Mouse (Mus musculus): Measurements from ENCODE around the gene Pdzd2. TPM values are rescaled to one million over a fixed set of nuclear protein-coding genes. Genes with fewer than 3 reads are reported as not detected.

Gene Pdzd2
- polyA plus RNA-seq (2015; fragmentation: Nextera tagmentation; extraction: Ambion mirVana): 33.2 and 43.2 TPM in 2 replicates

DNA sequence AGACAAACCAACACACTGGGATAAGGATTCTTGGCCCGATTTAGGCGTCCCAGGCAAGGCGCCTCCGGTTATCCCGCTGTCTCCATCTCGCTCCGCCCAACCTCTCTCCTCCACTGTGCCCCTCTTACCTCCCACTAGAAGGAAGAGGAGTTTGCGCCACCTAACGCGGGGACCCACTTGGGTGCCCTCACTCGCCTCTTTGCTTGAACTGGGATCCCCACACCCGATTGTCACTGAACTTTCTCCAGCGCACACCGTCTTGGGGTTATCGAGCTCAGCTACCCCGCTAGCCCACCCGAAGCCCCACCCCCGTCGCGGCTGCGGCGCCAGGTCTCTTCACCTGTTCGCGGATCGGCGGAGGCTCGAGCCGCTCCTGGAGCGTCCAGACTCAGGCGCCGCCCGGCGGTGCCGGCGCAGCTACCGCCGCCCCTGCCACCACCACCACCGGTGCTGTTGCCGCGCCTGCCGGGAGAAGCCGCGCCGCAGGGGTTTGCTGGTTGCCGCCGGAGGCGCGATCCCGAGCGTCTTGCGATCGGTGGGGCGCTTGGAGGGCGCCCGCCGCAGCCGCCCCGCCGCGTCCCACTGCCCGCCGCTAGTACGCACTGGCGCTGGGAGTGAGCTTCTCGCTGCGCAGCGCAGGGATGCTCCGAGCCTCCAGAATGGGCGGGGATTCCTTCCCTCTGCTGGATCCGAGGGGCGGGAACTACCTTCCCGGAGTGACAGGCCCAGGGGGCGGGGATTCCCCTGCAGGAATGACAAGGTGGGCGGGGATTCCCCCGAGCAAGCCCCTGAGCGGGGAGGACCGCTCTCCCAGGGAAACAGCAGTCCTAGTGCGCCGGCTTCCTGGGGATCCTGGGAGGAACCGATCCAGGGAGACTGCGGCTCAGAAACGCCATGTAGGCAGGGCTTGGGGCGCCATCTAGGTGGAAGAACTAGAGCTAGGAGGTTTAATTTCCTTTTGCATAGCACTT is at the start of gene Pdzd2:
Gene Pdzd2, minus strand, starts transcription at position 648 of the 971 bp plus-strand sequence.
- peak; percentile 98 for ATAC-seq (ENCODE audit: low read depth)
- H3K36me3 ChIP-seq (ENCODE audit: control insufficient read depth, insufficient read depth, low read length): no peaks in the 10 kb centered on the region
- H3K4me1 ChIP-seq (replicated peaks; ENCODE audit: control insufficient read depth, insufficient read depth, low read length): peaks cover 12% of the 10 kb centered on the region
- H3K4me2 ChIP-seq (ENCODE audit: low read depth, low read length): peak within 1 kb of the TSS; percentile 94
- peak within 1 kb of the TSS; percentile 57 for H3K9ac ChIP-seq (ENCODE audit: low read length)
- H3K27me3 ChIP-seq (ENCODE audit: control insufficient read depth, insufficient read depth, low read depth, low read length): peaks cover 19% of the 10 kb centered on the region
- no peaks in the 10 kb centered on the region for H3K9me3 ChIP-seq (ENCODE audit: control insufficient read depth, low read length)
- WGBS: under 1% methylated on average over 68 of the region's 83 CpGs
- H3K27ac ChIP-seq (ENCODE audit: low read length): no peak within 1 kb of the TSS
- peak within 1 kb of the TSS; percentile 62 for H3K4me3 ChIP-seq (ENCODE audit: low read length)

DNA sequence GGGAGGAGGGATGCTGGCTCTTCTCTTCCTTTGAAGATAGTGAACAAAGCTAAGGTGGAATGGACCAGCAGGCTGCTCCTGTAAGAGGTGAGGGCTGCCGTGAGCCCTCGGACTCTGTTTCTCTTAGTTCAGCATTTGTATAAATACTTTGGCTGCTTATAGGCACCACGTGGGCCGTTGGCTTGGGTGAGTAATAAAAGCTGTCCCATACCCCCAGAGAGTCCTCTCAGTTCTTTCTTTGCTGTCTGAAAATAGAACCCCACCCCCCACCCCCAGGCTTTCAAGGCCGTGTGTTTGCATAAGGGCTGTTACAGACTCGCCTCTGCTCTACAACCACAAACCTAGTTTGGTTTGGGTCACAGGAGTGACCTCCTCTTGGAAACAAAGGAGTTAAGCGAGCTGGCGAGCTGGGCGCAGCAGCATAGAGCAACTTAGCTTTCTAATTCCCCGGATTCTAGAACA is 49.7 kb upstream of the Pdzd2 start:
- Histone ChIP-seq H3K27me3 (ENCODE audit: control insufficient read depth, insufficient read depth, low read depth, low read length) (no peaks in the 10 kb centered on the region), H3K4me2 (ENCODE audit: low read depth, low read length) (peak overlapping the region; percentile 41), H3K36me3 (ENCODE audit: control insufficient read depth, insufficient read depth, low read length) (no peaks in the 10 kb centered on the region), H3K9ac (ENCODE audit: low read length) (peak overlapping the region; percentile 40; the same call in 1 of the 2 replicates), H3K9me3 (ENCODE audit: control insufficient read depth, low read length) (no peaks in the 10 kb centered on the region), H3K4me1 (replicated peaks; ENCODE audit: control insufficient read depth, insufficient read depth, low read length) (peaks cover 5% of the 10 kb centered on the region; the same call in 1 of the 2 replicates), H3K4me3 (ENCODE audit: low read length) (no peak overlapping the region), H3K27ac (ENCODE audit: low read length) (no peak overlapping the region)
- peak; percentile 73 for ATAC-seq (ENCODE audit: low read depth)
- WGBS: 14% methylated on average over 10 of the region's 10 CpGs

DNA sequence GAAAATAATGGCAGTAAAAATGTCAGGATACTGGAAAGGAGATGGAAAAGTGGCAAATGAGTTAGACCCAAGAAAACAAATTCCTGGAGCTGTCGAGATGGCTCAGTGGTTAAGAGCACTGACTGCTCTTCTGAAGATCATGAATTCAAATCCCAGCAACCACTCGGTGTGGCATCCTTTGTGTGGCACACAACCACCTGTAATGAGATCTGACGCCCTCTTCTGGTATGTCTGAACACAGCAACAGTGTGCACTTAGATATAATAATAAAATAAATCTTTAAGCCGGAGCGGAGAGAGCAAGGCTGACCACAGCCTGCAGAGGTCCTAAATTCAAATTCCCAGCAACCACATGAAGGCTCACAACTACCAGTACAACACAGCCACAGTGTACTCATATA is 48.8 kb upstream of the Pdzd2 start:
- no peaks in the 10 kb centered on the region for H3K36me3 ChIP-seq (ENCODE audit: control insufficient read depth, insufficient read depth, low read length)
- H3K4me2 ChIP-seq (ENCODE audit: low read depth, low read length): no peak overlapping the region
- peaks cover 5% of the 10 kb centered on the region; the same call in 1 of the 2 replicates for H3K4me1 ChIP-seq (replicated peaks; ENCODE audit: control insufficient read depth, insufficient read depth, low read length)
- ATAC-seq (ENCODE audit: low read depth): no peak
- H3K27ac ChIP-seq (ENCODE audit: low read length): no peak overlapping the region
- H3K27me3 ChIP-seq (ENCODE audit: control insufficient read depth, insufficient read depth, low read depth, low read length): no peaks in the 10 kb centered on the region
- H3K4me3 ChIP-seq (ENCODE audit: low read length): no peak overlapping the region
- no peaks in the 10 kb centered on the region for H3K9me3 ChIP-seq (ENCODE audit: control insufficient read depth, low read length)
- 74% methylated on average over 5 of the region's 5 CpGs for WGBS
- H3K9ac ChIP-seq (ENCODE audit: low read length): no peak overlapping the region

DNA sequence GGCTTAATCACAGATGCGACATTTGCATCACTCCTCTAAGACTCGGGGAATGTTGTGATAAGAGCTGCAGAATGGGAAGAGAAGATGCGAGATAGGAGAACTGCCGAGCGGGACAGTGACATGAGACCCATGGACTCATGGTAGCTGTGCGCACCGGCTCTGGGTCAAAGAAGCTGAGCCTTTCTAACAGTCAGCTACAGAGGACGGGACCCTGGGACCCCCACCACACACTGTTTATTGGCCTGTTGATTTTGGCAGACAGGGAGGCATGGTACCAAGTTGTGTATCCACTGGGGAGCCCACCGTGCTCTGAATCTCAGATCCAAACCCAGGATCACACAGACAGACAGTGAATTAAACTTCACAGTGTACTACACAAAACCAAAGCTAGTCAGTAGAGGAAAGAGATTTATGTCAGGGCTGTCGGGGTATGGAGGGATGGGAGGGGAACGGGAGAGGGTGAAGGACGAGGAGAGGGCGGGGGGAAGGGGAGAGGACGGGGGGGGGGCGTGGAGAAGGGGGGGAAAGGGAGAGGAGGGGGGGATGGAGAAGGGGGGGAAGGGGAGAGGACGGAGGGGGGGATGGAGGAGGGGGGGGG is 42.1 kb upstream of the Pdzd2 start:
- Histone ChIP-seq H3K27me3 (ENCODE audit: control insufficient read depth, insufficient read depth, low read depth, low read length) (no peaks in the 10 kb centered on the region), H3K9ac (ENCODE audit: low read length) (no peak overlapping the region), H3K9me3 (ENCODE audit: control insufficient read depth, low read length) (no peaks in the 10 kb centered on the region; the same call in 1 of the 2 replicates), H3K4me1 (replicated peaks; ENCODE audit: control insufficient read depth, insufficient read depth, low read length) (no peaks in the 10 kb centered on the region), H3K36me3 (ENCODE audit: control insufficient read depth, insufficient read depth, low read length) (no peaks in the 10 kb centered on the region), H3K27ac (ENCODE audit: low read length) (no peak overlapping the region), H3K4me3 (ENCODE audit: low read length) (no peak overlapping the region), H3K4me2 (ENCODE audit: low read depth, low read length) (no peak overlapping the region)
- ATAC-seq (ENCODE audit: low read depth): no peak
- 45% methylated on average over 13 of the region's 16 CpGs for WGBS

DNA sequence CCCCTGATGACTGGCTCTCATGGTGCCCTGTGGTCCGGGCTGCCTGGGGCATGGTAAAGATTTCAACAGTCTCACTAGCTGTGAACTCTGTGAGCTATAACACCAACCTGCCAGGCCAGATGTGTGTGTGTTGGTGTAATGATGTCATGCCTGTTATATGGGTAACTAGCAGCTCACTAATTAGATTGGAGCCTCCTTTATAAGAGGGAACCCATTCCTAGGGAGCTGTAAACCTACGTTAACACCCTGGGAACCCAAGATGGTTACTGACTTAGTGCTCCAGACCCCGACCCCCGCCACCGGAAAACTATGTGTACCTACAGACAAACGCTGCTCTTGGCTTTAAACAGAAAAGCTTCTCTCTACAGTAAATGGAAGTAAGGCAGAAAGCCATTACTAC is 41.6 kb upstream of the Pdzd2 start:
- H3K4me2 ChIP-seq (ENCODE audit: low read depth, low read length): no peak overlapping the region
- WGBS: 70% methylated on average over 6 of the region's 6 CpGs
- H3K9ac ChIP-seq (ENCODE audit: low read length): no peak overlapping the region
- no peaks in the 10 kb centered on the region for H3K27me3 ChIP-seq (ENCODE audit: control insufficient read depth, insufficient read depth, low read depth, low read length)
- H3K4me3 ChIP-seq (ENCODE audit: low read length): no peak overlapping the region
- no peaks in the 10 kb centered on the region for H3K36me3 ChIP-seq (ENCODE audit: control insufficient read depth, insufficient read depth, low read length)
- no peaks in the 10 kb centered on the region for H3K4me1 ChIP-seq (replicated peaks; ENCODE audit: control insufficient read depth, insufficient read depth, low read length)
- H3K27ac ChIP-seq (ENCODE audit: low read length): no peak overlapping the region
- no peak for ATAC-seq (ENCODE audit: low read depth)
- H3K9me3 ChIP-seq (ENCODE audit: control insufficient read depth, low read length): peaks cover 2% of the 10 kb centered on the region; the same call in 1 of the 2 replicates

DNA sequence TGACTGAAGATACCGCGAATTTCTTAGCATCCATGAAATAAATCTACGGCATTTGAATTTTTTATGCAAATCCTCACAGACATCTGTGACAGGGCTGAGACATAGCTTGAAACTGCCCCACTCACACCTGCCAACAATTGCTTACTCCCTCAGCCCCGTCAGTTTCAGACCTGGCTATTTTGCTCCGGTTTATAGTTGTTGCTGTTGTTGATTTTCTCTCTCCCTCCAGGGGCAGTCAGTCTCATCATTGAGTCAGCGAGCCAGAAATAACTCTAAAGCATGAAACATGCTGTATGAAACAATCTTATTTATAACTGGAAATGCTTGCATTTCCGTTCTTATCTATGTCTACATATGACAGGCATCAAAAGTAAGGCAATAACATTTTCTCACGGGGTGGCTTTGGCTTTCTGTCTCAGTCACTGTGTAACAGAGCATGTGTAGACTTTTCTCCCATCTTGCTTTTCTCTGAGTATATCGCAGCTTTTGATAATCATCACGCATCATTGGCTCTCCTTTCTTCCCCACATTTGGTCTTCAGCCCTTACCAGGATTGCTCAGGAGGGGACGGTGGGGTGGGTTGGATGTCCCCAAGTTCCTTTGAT is 34.5 kb upstream of the Pdzd2 start:
- H3K27ac ChIP-seq (ENCODE audit: low read length): no peak overlapping the region
- ATAC-seq (ENCODE audit: low read depth): no peak
- no peaks in the 10 kb centered on the region for H3K4me1 ChIP-seq (replicated peaks; ENCODE audit: control insufficient read depth, insufficient read depth, low read length)
- no peak overlapping the region for H3K4me3 ChIP-seq (ENCODE audit: low read length)
- H3K27me3 ChIP-seq (ENCODE audit: control insufficient read depth, insufficient read depth, low read depth, low read length): no peaks in the 10 kb centered on the region
- no peak overlapping the region for H3K9ac ChIP-seq (ENCODE audit: low read length)
- no peak overlapping the region for H3K4me2 ChIP-seq (ENCODE audit: low read depth, low read length)
- H3K36me3 ChIP-seq (ENCODE audit: control insufficient read depth, insufficient read depth, low read length): no peaks in the 10 kb centered on the region
- H3K9me3 ChIP-seq (ENCODE audit: control insufficient read depth, low read length): peaks cover 2% of the 10 kb centered on the region; the same call in 1 of the 2 replicates
- WGBS: 64% methylated on average over 11 of the region's 11 CpGs

DNA sequence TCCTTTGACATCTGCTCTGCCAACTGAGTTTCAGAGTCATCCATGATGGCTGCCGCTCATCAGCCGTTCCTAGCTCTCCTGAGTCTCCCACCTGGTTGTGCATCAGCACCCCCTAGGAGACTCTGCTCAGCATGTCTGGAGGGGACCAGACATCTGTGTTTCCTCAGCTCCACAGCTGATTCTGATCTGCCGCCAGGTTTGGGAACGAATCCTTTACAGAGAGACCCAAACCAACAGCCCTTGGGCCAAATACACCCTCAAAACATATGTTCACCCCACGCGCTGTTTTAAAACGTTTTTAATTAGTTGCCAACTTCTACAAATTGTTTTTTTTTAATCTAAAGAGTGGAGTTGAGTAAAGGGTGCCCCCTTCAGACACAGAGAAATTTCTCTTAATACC is 31.2 kb upstream of the Pdzd2 start:
- no peak for ATAC-seq (ENCODE audit: low read depth)
- Histone ChIP-seq H3K9ac (ENCODE audit: low read length) (no peak overlapping the region), H3K27me3 (ENCODE audit: control insufficient read depth, insufficient read depth, low read depth, low read length) (no peaks in the 10 kb centered on the region), H3K9me3 (ENCODE audit: control insufficient read depth, low read length) (no peaks in the 10 kb centered on the region), H3K4me1 (replicated peaks; ENCODE audit: control insufficient read depth, insufficient read depth, low read length) (no peaks in the 10 kb centered on the region), H3K27ac (ENCODE audit: low read length) (no peak overlapping the region), H3K4me2 (ENCODE audit: low read depth, low read length) (no peak overlapping the region), H3K4me3 (ENCODE audit: low read length) (no peak overlapping the region), H3K36me3 (ENCODE audit: control insufficient read depth, insufficient read depth, low read length) (no peaks in the 10 kb centered on the region)
- WGBS: 70% methylated on average over 7 of the region's 7 CpGs

DNA sequence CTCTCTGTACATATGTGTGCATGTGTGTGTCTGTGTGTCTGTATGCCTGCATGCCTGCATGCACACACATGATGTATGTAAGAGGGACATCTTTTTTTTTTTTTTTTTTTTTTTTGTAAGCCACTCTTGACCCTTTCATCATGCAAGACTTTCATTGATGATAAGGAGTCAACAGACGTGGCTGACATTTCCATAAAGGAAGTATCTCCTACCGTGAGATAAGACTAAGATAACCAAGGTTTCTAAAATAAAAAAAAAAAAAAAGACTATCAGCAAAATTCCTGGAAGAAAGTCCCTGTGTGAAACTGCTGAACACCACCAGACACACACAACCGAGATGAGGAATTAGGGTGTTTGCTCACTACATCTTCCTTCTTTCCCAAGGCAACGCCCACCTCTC is 27.1 kb upstream of the Pdzd2 start:
- Histone ChIP-seq H3K9ac (ENCODE audit: low read length) (no peak overlapping the region), H3K4me3 (ENCODE audit: low read length) (no peak overlapping the region), H3K4me1 (replicated peaks; ENCODE audit: control insufficient read depth, insufficient read depth, low read length) (no peaks in the 10 kb centered on the region), H3K4me2 (ENCODE audit: low read depth, low read length) (no peak overlapping the region), H3K27me3 (ENCODE audit: control insufficient read depth, insufficient read depth, low read depth, low read length) (no peaks in the 10 kb centered on the region), H3K27ac (ENCODE audit: low read length) (no peak overlapping the region), H3K36me3 (ENCODE audit: control insufficient read depth, insufficient read depth, low read length) (no peaks in the 10 kb centered on the region), H3K9me3 (ENCODE audit: control insufficient read depth, low read length) (no peaks in the 10 kb centered on the region)
- ATAC-seq (ENCODE audit: low read depth): no peak
- 44% methylated on average over 4 of the region's 4 CpGs for WGBS

DNA sequence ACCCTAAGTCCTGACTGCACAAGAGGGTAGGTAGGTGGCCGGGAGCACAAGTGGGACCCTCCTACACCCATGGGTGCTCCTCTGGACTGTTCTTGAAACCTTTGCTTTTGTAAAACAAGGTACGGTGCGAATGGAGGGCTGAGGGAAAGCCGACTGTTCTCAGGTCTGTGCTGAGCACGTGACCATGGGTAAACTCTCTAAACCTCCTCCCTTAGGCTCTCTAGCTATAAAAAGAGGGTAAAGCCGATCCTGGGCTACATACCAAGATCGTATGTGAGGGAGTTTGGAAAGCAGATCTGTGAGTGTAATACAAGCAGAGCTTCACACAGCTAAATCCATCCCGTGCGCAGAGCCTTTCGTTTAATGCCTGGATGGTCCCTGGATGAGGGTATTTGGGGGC is 23.4 kb upstream of the Pdzd2 start:
- no peak overlapping the region for H3K4me3 ChIP-seq (ENCODE audit: low read length)
- H3K27ac ChIP-seq (ENCODE audit: low read length): no peak overlapping the region
- no peaks in the 10 kb centered on the region for H3K27me3 ChIP-seq (ENCODE audit: control insufficient read depth, insufficient read depth, low read depth, low read length)
- ATAC-seq (ENCODE audit: low read depth): no peak
- H3K36me3 ChIP-seq (ENCODE audit: control insufficient read depth, insufficient read depth, low read length): no peaks in the 10 kb centered on the region
- H3K9ac ChIP-seq (ENCODE audit: low read length): no peak overlapping the region
- 63% methylated on average over 10 of the region's 10 CpGs for WGBS
- H3K9me3 ChIP-seq (ENCODE audit: control insufficient read depth, low read length): no peaks in the 10 kb centered on the region
- no peak overlapping the region for H3K4me2 ChIP-seq (ENCODE audit: low read depth, low read length)
- H3K4me1 ChIP-seq (replicated peaks; ENCODE audit: control insufficient read depth, insufficient read depth, low read length): no peaks in the 10 kb centered on the region

Measured in lung, embryonic 16.5 days (tissue).